Mouse (Mus musculus): ENCODE results near the gene A630095N17Rik. TPM values are rescaled to one million over a fixed set of nuclear protein-coding genes. Genes with fewer than 3 reads are reported as not detected.
"Not testable (repeated sequence)": the region's sequence is repeated elsewhere in the genome, so short reads cannot be mapped to it uniquely, and the experiment has no call there.

The A630095N17Rik gene
- total RNA-seq, 2 experiments from 2014 or later, result not detected

DNA sequence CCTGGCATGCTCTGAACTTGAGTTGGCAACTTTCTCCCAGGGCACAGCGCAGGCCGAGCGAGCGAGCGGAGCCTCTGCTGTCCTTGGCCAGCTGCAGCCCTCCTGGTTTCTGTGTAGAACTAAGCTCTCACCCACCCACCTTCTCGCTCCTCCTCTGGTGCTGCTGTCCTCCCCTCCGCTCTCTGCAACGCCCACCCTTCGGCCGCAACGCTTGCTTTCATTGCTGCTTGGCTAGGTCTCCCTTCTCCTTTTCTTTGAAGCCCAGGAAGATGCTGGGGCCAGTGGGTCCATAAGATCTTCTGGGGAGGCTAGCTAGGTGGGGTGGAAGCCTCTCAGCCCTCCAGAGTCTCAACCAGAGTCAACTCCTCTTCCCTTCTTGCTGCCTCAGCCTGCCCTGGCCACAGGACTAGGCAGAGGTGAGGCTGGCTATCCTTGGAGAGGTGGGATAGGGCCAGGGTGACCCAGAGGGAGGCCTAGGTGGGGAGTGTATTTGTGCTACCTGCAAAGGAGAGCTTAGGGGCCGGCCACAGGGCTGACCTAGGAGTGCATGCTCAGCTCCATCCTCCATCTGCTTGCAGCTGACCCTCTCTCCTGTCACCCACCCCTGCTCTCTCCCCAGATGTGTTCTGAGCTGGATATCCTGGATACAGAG is 12.4 kb upstream of the A630095N17Rik start:
- DNase-seq (ENCODE audit: low spot score in 2 of 2), result no peak

- DNase-seq (ENCODE audit: low spot score in 2 of 2), result no peak
Observed at GRCm38 (mm10) chr1:75243411-75243810, 11.5 kb upstream of the A630095N17Rik start.

GRCm38 (mm10) chr1:75239591-75239990 is 7.7 kb upstream of the A630095N17Rik start:
- no peak for DNase-seq (ENCODE audit: low spot score in 2 of 2)

- peak; percentile 59 to 80 for DNase-seq (ENCODE audit: low spot score in 2 of 2)
Observed at GRCm38 (mm10) chr1:75236117-75237050, 4.5 kb upstream of the A630095N17Rik start, which contains the start of gene Dnajb2. TSS of gene Dnajb2 (plus strand) at chr1:75236406.

DNA sequence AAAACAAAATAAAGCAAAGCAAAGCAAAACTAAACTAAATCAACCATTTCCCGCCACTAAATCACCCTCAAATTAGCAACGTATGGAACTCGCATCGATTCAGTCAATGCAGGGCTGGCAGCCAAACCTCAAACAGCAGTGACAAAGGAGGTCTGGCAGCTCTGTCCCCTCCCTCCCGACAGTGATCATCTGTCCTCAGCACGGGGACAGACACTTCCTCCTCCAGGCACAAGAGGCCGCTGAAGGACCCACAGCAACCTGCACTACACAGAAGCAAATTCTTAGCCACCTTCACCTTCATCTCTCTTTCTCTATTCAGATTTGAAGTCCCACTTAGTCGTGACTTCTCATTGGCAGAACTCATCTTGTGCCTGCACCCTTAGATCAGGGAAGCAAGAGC is 2.7 kb upstream of the A630095N17Rik start:
- DNase-seq (ENCODE audit: low spot score in 2 of 2), result peak in 1 of 2 experiments; percentile 50

- not testable (repeated sequence) for DNase-seq (ENCODE audit: low spot score in 2 of 2)
Observed at GRCm38 (mm10) chr1:75232489-75232888, 587 bp upstream of the A630095N17Rik start.

DNA sequence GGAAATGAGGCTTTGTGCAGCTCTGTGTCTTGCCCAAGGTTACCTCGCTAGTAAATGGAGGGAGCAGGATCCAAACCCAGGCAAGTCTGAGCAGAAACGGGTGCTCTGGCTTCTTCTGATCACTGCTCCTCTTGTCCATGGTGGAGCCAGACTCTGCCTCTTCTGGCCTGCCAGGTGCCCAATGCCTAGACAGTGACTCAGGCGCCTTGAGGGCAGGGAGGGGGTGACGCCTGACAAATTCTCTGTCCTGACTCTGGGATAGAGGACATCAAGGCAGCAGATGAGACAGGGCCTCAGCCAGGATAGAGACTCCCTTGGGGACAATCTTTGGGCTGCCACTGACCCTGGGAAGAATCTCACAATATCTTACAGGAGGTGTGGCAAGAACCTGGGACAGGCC is 678 bp downstream of the A630095N17Rik start:
- peak in 1 of 2 experiments; percentile 5 for DNase-seq (ENCODE audit: low spot score in 2 of 2)

- peak in 1 of 2 experiments; percentile 6 for DNase-seq (ENCODE audit: low spot score in 2 of 2)
Observed at GRCm38 (mm10) chr1:75230335-75230994, 1.4 kb downstream of the A630095N17Rik start.

DNA sequence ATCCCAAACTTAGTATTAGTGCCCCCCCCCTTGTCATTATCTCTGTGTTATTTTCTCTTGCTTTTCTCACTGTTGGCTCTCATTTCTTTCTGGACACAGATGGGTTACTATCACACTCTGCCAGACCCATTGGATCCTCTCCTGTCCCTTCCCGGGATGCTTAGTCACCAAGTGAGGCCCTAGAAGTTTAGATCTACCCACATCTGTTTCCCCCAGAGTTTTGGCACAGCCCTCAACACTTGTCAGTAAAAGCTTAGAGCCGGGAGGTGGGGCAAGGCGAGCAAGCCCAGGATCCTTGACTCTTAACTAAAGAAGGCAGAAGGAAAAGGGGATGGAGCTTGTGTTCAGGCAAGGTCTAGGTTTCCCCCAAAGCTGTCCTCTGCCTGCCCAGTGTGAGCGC is 2.7 kb downstream of the A630095N17Rik start:
- DNase-seq (ENCODE audit: low spot score in 2 of 2), result no peak

- DNase-seq (ENCODE audit: low spot score in 2 of 2), result no peak
Observed at GRCm38 (mm10) chr1:75227653-75228052, 4.2 kb downstream of the A630095N17Rik start.

GRCm38 (mm10) chr1:75226138-75226537 is 5.8 kb downstream of the A630095N17Rik start:
- no peak for DNase-seq (ENCODE audit: low spot score in 2 of 2)

DNA sequence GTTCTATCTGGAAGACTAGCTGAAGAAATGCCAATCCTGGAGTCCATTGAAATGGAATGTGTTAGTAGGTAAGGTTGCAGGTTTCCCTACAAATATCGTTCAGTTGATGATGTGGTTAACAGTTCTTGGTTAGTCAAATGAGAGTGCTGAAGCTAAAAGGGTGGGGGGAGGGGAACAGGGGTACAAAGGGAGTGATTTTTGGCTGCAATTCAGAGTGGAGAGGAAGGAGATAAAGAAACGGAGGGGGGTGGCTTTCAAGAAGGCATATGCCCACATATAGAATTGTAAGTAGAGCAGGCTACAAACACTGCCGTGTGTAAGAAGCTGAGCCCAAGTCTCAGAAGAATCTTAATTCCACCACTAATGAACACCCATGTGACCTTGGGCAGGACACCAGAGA is 6.4 kb downstream of the A630095N17Rik start:
- no peak for DNase-seq (ENCODE audit: low spot score in 2 of 2)

GRCm38 (mm10) chr1:75223532-75223931 is 8.4 kb downstream of the A630095N17Rik start:
- DNase-seq (ENCODE audit: low spot score in 2 of 2), result no peak

DNA sequence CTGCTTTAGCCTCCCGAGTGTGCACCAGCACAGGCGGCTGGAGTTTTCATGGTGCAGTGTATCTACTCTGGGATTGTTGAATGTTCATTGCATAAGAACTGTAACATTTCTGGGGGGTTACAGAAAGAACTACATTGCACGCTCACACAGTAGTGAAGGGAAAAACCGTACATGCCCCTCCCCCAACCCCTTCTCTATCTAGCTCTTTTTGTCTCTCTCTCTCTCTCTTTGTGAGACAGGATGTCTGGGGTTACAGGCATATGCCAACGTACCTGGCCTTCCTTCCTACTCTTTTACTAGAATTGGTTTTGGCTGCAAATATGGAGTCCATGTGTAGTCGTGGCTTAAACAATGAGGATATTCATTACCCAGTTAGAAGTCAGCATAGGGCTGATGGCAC is 9.0 kb downstream of the A630095N17Rik start:
- DNase-seq (ENCODE audit: low spot score in 2 of 2), result no peak

- no peak for DNase-seq (ENCODE audit: low spot score in 2 of 2)
Observed at GRCm38 (mm10) chr1:75221538-75221937, 10.4 kb downstream of the A630095N17Rik start.

DNA sequence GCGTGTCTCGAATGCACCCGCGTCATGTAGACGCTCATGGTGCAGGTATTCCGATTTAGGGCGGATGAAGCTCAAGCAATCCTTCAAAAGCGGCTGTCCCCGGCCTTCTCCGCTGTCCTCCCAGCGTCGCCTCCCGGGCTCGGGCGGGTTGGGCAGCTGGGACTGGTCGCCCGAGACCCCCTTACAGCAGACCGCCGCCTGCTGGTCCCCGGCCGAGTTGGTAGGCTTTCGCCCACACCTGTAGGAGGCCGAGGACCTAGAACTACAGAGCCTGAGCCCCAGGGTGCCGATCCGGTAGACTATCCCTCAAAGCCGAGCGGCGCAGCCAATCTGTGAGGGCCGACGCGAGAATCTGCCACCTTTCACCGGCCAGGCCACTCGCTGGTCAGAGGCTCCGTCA is 12.4 kb downstream of the A630095N17Rik start, which contains the start of gene Tuba4a:
TSS of gene Tuba4a (minus strand) at position 335 of the 400 bp plus-strand sequence.
- no peak for DNase-seq (ENCODE audit: low spot score in 2 of 2)

GRCm38 (mm10) chr1:75219078-75219477 is 12.8 kb downstream of the A630095N17Rik start:
- peak in 1 of 2 experiments; percentile 69 for DNase-seq (ENCODE audit: low spot score in 2 of 2)

DNA sequence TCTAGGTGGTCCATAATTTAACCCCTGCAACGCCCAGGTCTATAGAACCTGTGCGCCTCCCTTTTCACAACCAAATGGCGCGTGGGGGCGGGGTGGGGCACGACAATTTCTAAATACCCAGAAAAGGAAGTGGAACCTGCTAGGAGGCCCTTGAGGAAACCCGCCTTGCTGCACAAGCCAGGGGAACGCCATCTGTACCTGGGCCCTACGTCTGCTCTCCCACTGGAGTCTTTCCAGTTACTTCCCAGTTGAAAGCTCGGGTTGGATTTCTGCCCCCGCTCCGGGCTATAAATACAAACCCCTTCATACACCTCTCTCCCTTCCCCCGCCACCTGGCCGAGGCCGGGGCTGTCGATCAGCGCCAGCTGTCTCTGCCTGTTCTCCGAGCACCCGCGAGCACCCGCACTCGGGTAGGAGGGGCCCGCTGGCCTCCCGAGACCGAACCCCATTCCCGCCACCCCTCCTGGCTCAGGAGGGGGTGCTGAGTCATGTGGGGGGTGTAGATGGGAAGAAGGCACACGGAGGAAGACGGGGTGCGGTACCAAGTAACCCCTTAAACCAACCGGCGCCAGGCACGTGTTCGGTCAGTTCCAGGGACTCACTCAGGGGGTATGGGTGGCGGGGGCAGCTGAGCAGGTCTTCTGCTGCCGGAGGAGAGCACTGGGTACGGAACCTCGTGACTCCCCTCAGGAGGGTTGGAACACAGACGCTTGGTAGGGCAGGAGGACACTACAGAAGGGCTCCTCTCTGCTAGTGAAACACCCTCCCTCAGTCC is 13.5 kb downstream of the A630095N17Rik start:
- peak in 1 of 2 experiments; percentile 51 for DNase-seq (ENCODE audit: low spot score in 2 of 2)

GRCm38 (mm10) chr1:75217893-75218226 is 14.0 kb downstream of the A630095N17Rik start:
- no peak for DNase-seq (ENCODE audit: low spot score in 2 of 2)

DNA sequence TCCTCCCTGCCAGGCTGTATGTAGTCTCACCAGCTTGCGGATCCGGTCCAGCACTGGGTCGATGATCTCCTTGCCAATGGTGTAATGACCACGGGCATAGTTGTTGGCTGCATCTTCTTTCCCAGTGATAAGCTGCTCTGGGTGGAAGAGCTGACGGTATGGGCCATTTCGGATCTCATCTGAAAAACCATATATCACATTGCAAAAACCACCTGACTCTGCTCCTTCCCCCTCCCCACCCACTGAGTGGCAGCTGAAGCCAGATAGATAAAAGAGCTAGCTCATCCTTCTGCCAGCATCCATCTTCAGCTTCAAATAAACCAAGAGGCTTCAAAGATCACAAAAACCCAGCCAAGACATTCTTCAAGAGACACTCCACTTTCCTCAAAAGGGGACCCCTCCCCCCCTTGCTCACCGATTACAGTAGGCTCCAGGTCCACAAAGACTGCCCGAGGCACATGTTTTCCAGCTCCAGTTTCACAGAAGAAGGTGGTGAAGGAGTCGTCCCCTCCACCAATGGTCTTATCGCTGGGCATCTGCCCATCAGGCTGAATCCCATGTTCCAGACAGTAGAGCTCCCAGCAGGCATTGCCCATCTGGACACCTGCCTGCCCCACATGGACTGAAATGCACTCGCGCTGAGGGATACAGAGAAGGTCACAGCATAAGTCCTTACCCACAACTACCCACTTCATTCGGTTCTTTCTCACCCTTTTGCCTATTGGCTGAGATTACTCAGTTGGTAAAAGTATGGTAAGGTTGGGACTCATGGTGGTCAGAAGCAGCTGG is 14.9 kb downstream of the A630095N17Rik start:
- no peak for DNase-seq (ENCODE audit: low spot score in 2 of 2)

Data from gastrocnemius, postnatal 4 days (tissue).